Mouse (Mus musculus): ENCODE results near the gene Ankrd24.
"Not testable (repeated sequence)": the region's sequence is repeated elsewhere in the genome, so short reads cannot be mapped to it uniquely, and the experiment has no call there.

Gene Ankrd24

DNA sequence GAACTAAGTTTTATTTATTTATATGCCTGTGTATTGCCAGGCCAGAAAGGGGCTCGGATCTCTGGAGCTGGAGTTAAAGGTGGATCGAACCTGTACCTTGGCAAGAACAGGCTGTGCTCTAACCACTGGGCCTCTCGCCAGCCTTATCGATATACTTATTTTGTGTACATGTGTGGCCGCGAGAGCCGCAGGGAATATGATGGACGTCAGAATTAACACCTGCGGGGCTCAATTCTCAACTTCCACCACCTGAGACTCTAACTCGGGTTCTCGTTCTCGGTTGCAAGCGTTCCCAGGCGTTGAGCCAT, 22.7 kb upstream of the Ankrd24 start:
- no peak for DNase-seq (ENCODE audit: low read depth, low spot score)

DNA sequence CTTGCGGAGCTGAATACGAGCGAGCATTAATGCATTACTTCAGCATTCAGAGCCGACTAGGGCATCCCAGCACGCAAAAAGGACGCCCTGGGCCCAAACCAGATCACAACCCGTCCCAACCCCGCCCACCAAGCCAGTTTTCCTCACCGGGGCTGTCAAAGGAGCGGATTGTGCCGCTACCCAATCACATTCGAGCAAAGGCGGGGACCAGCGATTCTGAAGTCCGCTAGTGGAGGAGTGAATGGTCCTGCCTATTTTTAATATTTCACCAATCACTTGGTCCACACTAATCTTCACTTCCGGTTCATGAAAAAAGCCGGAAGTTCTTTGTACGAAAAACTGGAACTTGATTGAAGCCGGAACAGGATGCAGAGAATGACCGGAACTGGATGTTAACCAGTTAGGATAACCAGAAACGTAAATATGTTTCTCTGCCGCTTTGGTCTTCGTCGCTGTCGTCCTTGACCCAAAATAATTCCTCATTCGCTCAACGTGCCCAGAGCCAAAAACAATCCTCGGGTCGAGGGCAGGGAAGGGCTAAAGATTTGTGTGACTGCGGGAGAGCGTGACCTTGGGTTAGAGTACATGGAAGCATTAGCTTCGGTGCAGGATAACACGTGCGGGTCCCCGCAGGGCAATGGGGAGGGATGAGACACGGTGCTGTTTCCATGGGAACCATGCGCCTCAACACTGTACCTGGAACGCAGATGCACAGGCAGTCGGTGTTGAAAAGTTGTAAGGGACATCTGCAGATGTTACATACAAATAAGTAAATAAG, 22.2 kb upstream of the Ankrd24 start, which contains the start of gene BC025920:
Gene BC025920, plus strand, starts transcription at position 297 of the 778 bp plus-strand sequence.
- peak; percentile 95 for DNase-seq (ENCODE audit: low read depth, low spot score)

DNA sequence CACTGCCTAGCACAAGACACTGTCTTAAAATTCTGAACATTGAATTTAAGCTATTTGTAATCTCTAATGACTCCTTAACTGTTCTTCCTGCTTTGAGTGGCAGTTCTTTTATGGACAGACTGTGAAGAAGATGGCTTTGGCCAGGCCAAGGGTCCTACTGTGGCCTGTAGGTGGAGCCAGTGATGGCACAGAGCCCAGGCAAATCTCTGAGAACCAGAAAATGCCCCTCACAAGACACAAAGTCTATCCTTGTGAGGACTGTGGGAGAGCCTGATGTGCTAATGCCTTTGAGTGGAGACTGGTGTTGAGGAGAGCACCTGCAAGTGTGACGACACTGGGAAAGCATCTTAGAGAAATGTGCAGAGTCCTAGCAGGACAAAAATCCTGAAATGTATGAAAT, 20.0 kb upstream of the Ankrd24 start:
- no peak for DNase-seq (ENCODE audit: low read depth, low spot score)

DNA sequence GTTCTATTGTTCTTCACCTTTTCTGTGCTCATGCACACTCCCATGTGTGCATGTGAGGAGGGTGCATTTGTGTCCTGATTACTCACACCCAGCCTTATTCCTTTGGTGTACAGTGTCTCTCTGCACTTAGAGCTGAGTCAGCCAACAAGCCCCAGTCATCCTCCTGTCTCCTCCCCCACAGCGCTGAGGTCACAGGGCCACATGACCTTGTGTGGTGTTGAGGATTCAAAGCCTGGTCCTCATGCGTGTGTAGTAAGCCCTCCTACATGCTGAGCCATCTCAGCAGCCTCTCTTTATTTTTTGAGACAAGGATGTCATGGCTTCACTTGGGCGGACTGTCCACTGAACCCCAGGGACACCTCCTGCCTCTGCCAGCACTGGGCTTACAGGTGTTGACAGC, 15.6 kb upstream of the Ankrd24 start:
- DNase-seq (ENCODE audit: low read depth, low spot score) = no peak

DNA sequence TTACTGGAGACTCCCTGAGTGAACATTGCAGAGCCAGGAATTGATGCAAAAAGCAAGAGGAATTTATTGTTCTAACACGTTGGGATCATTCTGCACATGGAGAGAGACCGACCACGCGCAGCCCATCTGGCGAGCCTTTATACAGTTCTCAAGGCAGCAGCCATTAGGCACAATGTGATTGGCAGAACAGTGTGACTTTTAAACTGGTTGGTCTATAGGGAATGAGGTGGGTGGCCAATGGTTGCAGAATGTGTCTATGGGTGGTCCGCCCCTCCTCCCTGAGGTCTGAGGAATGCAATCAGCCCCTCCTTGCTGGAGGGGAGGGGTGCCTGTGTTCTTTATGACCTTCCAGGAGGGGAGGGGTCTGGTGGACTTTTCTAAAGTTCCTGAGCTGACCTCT, 12.9 kb upstream of the Ankrd24 start:
- DNase-seq (ENCODE audit: low read depth, low spot score) = no peak

DNA sequence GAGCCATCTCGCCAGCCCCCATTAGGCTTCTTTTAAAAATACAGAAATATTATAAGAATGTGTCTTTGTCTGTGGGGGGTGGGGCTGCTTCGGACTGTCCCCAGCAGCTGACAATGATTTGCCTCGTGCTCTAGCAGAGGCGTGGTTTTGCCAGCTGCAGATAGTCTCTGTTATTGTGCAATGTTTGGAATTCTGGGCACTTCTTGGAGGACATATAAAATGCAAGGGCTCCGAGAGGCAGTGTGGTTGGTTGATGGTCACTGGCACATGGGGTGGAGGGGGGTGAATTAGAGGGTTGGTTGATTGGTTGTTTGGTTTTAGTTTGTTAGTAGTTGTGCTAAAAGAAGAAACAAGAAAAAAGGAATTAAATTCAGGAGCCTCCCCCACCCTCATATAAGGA, 8.4 kb upstream of the Ankrd24 start:
- DNase-seq (ENCODE audit: low read depth, low spot score) = no peak

DNA sequence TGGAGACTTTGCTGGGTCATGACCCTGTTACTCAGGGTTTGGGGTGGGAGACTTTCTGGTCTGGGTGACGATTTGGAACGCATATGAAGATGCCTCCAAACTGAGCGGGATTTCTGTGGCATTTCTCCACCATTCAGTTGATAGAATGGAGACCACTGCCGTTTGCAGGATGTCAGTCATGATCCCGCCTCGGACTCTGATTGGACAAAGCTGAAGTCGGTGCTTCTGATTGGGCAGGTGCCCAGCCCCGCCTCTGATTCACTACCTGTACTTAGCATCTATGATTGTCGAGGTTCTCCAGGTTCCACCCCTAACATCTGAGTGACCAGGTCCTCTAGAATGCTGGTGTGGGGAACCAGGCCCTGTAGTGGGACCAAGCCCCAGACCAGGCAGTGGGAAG, 7.6 kb upstream of the Ankrd24 start:
- DNase-seq (ENCODE audit: low read depth, low spot score) = no peak

DNA sequence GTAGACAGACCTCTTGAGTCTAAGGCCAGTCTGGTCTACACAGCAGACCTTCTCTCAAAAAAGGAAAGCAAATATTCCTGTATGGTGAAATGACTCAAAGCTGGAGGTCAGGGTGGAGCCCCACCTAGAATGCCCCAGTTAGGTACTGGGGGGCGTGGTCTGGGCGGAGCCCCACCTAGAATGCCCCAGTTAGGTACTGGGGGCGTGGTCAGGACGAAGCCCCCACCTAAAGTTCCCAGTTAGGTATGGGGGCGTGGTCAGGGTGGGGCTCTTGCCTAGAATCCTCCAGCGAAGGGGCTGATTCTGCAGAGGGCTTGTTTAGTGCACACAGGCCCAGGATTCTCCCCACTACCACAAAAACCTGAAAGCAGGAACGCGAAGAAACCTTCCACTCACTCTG, 4.9 kb upstream of the Ankrd24 start:
- DNase-seq (ENCODE audit: low read depth, low spot score) = no peak

DNA sequence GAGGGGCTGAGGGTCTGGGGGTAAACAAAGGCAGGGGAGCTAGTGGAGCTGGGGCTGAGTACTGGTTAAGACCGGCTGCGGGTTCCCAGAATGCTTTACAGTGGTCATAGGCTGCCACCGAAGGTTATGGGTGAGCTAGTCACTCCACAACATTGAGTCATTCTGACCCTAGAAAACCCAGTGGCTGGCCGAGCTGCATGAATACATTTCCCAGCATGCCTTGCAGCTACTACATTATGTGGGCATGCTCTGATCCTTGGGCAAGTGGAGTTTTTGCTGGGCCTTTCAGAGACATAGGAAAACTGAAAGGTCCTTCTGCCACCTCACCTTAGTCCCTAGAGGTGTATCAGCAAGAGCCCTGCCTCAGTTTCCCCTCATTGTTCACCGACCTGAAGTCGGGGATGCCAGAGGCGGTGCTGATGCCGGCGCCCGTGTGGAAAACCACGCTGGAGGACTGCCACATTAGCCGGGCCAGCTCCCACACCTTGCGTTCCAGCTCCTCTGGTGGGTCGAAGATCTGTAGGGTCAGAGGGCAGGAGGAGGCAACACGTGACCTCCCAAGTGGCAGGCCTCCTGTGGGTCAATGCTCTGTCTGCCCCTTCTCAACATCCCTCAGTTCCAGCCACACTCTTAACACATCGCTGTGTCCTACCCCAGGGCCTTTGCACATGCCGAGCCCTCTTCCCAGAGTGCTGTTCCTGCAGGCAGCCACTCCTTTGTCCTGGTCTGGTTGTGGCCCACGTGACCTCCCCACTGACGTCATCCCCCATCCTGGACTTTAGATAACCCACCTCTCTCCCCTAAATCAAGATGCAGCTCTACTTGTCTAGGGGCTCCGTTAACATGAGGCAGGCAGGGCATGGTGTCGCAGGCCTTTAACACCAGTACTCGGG, 2.0 kb upstream of the Ankrd24 start:
- no peak for DNase-seq (ENCODE audit: low read depth, low spot score)

DNA sequence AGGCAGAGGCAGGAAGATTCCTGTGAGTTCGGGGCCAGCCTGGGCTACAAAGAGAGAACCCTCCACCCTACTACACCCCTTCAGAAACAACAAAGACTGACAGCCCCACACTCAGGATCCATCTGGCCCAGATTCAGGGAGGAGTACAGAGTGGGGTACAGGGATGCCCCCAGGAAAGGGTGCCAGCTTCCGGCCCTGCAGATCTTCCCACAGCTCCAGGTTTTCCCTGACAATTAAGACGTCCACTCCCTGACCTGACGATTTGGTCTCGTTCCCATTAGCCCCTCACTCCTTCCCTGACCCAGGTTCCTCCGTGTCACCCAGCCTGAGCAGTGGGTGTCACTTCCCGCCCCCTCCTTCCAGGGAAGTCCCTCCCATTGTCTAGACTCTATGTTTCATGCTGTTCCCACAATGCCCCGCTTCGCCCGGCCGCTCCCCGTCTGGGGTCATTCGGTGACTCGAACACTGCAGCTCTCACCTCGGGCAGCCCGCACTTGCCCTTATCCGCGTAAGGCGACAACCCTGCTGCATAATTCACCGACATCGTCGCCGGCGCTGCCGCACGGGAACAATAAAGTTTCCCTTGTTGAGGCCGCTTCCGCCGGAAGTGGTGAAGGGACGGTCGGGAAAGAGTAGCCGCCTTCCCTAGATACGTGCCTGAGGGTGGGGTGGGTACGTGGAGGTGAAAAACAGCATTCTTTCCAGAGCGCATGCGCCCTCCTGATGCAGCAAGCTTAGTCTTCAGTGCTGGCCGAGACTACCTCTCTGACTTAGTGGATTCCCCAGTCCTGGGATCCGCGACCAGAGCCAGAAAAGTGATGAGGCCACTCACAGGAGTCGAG, 1.1 kb upstream of the Ankrd24 start, which contains the start of gene Sirt6:
Gene Sirt6, minus strand, starts transcription at position 804 of the 842 bp plus-strand sequence.
- peak; percentile 91 for DNase-seq (ENCODE audit: low read depth, low spot score)

DNA sequence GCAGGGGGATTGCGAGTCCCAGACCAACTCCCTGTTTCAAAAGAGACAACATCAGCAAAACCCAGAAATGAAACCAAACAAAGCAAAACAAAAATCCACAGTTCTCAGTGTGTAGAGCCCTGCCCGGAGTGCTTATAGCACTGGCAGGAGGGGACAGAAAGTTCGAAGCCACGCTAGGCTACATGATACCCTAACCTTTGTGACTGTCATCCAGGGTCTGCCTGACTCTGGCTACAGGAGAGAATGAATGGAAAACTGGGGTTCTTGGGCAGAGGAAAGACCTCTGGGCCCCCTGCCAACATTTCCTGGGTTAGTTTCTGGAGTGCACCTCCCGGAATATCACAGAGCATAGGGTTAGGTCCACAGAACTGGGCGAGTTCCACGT, 512 bp upstream of the Ankrd24 start:
- DNase-seq (ENCODE audit: low read depth, low spot score) = no peak

DNA sequence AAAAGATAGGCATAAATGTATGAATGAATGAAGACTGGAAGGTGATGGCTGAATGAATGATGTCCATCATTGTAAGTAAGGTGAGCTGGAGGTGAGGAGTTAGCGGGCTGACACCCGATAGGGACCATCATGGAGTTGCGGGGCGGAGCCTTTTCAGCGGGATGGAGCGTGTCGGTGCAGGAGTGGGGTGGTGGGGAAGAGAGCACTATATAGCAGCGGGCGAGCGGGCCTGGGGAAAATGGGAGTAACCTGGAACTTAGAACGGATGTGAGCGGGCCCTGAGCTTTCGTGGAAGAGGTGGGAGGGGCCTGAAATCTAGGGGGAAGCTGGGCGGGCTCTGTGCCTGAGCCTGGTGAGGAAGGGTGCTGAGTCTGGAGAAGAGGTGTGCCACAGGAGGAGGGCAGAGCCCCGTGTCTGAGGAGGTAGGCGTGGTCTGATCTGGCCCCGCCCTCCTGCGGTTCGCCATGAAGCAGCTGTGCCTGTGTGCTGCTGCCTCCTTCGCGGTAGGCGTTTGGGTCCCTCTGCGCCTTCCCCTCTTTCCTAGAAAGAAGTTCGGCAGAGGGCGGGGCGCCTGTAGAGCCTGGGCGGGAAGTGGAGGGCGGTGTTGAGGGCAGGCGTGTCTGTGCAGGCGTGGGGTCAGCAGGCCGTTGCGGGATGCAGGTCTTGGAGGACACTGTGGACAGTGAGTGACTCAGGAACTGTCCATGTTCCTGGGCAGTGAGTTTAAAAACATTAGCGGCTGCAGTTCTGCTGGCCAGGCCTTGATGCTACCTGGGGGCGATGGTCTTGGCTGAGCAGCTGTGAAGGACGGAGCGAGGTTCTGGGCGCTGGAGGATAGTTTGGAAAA, 5.1 kb downstream of the Ankrd24 start:
- DNase-seq (ENCODE audit: low read depth, low spot score) = peak; percentile 54

DNA sequence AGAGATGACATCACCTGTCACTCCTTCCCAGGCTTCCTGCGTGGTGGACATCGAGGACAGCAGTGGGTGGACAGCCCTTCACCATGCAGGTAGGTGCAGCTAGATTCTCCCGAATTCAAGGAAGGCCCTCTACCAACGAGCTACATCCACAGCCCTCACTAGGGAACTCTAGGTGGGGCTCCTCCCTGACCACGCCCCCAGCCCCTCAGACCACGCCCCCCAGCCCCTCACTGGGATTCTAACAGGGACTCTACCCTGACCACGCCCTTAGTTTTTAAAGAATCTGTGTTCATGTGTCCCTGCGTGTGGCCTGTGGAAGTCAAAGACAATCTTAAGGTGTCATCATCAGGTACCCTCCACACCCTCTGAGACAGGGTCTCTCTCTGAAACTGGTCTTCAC, 8.0 kb downstream of the Ankrd24 start:
- DNase-seq (ENCODE audit: low read depth, low spot score) = no peak

DNA sequence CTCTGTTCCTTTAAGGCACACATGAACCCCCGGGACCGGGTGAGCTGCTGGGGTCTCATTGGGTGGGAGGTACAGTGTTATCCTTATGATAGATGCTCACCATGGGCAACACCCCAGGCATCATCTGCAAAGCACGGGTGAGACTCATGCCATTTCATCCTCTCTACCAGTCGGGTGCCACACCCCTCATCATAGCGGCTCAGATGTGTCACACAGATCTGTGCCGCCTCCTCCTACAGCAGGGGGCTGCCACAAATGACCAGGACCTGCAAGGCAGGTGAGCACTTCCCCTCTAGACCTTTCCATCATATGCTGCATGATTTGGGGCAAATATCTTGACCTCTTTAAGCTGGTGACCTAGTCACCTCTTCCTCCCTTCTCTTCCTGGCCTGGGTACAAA, 9.8 kb downstream of the Ankrd24 start:
- DNase-seq (ENCODE audit: low read depth, low spot score) = no peak

DNA sequence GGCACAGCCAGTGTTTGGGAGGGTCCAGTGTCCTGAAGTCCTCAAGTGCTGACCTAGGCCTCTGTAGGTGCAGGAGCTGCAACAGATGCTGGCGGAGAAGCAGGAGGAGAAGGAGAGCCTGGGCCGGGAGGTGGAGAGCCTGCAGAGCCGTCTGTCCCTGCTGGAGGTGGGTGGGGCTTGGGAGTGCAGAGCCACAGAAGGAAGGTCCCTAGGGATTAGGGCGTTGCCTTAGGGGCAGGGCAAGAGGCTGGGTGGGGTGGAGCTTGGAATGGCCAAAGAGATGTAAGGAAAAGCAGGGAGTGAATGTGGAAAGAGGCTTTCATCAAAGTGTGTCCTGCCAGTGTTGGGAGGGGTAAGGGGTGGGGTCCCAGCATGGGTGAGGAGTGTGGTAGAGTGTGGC, 12.5 kb downstream of the Ankrd24 start:
- DNase-seq (ENCODE audit: low read depth, low spot score) = not testable (repeated sequence)

DNA sequence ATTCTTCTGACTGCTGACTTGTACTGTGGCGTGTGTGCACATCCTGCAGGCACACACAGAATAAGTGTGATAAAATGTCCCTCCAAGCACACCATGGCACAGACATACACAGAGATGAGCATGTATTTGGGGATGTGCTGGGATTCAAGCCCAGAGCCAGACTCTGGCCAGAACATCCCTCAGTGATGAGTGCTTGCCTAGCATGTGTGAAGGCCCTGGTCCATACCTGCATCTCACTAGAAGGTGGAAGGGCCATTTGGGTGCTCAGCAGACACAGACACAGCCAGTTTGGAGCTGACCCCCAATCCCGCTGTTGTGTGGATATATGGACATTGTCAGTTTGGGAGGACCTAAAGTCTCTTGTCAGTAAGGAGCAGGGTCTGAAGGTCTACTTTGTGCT, 13.2 kb downstream of the Ankrd24 start:
- DNase-seq (ENCODE audit: low read depth, low spot score) = no peak

DNA sequence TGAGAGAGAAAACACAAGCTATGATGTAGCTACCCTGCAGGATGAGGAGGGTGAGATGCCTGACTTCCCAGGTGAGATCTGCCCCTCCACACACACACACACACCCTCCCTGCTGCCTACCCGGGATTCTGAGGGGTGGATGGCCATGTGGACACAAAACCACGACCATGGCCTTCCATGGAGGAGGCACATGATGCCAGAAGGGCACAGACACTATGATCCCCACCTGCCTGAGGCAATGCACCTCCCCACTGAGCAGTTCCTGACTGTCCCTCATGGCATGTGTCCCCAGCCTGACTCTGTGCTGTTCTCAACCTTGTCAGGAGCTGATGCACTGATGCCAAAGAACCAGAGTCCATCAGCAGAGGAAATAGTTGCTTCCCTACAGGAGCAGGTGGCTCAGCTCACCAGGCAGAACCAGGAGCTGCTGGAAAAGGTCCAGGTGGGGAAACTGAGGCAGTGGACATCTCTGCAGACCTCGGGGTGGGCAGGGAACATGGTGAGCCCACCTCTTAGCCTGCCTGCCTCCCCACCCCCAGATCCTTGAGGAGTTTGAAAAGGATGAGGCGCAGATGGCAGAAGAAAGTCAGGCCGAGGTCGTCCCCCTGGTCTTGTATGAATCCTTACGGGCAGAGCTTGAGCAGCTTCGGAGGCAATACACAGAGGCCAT, 13.8 kb downstream of the Ankrd24 start:
- no peak for DNase-seq (ENCODE audit: low read depth, low spot score)

DNA sequence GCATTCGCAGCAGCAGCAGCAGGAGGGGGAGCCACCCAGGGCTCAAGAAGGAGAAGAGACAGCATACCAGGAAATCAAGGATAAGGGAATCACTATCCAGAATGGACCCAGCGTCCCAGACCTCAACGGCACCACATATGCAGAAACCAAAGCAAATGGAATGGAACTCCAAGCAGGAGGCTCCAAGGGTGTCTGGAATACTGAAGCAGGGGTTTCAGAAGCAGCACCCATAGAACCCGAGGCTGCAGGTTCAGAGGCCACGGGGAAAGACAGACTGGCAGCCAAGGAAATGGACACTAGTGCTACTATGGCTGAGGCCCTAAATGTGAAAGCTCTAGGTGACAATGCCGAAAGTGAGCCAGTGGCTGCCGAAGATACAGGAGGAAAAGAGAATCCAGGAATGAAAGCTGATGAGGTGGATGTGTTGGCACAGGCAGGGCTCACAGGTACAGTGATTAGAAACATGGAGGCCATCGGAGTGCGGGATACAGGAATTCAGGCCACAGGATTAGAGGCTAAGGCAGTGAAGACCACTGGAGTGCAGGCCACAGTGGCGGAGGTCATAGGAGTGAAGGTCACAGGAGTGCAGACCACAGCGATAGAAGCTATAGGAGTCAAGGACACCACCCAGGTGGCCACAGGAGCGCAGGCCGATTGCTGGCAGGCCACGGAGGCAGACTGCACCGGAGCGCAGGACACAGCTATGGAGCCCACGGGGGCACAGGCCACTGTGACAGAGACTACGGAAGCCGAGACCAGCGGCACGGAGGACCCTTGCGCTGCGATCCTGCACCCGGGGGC, 14.5 kb downstream of the Ankrd24 start:
- DNase-seq (ENCODE audit: low read depth, low spot score) = no peak

DNA sequence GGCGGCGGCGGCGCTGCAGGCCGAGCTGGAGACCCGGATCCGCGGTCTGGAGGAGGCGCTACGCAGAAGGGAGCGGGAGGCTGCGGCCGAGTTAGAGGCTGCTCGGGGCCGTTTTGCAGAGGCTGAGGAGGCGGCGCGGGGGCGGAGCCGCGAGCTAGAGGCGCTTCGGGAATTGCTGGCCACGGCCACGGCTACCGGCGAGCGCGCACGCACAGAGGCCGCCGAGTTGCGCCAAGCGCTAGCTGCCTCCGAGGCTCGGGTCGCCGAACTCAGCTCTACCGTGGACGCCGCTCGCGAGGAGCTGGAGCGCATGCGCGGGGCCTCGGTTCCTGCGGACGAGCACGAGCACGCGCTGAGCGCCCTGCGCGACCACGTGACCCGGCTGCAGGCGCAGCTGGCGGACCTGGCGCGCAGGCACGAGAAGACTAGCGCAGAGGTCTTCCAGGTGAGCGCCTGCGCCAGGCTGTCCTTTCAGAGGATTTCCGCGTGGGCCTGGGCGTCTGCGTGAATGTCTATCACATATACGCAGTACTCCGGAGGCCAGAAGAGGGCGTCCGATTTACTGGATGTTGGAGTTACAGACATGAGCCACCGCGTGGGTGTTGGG, 15.2 kb downstream of the Ankrd24 start:
- DNase-seq (ENCODE audit: low read depth, low spot score) = peak; percentile 88
